Mouse (Mus musculus): ENCODE data around the gene Pdk4.
A peak's percentile ranks its signal among the peaks of the same experiment; 100 is the strongest.

The Pdk4 gene

DNA sequence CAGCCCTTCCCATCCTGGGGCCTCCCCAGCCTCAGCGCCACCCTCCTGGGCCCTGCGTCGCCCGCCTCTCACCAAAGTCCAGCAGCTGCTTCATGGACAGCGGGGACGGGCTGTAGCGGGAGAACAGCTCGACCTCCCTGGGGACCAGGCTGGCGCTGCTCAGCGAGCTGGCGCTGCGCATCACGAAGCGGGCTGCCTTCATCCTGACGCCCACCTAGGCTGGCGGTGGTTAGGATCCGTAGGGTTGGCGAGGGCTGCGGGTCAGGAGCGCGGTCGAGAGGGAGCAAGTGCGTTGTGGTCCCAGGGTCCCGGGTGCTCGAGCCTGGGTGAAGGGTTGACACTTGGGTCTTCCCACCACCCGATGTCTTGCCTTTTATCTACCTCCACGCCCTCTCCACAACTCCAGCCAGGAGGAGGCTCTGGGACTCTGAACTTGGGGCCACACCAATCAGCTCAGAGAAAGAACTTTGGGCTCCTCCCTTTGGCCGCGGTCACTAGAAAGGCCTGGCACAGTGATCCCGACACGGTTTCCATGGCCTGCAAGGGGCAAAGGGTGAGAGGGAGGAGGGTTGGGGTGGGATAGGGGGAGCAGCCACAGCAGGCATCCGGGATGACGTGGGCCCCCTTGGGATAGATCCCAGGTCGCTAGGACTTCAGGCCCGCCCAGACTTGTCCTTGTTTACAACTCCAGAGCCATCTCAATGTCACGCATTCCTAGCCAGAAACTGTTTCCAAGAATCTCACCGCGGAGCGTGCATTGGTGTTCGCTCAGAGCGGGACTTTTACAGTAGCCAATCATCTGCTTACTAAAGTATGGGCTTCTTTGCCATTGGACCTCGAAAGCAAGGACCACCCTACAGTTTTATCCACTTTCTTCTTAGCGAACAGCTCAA, at the start of gene Pdk4:
Gene Pdk4 (minus strand): TSS at position 349 of the 893 bp plus-strand sequence.
- peak; percentile 14 to 31 for DNase-seq

DNA sequence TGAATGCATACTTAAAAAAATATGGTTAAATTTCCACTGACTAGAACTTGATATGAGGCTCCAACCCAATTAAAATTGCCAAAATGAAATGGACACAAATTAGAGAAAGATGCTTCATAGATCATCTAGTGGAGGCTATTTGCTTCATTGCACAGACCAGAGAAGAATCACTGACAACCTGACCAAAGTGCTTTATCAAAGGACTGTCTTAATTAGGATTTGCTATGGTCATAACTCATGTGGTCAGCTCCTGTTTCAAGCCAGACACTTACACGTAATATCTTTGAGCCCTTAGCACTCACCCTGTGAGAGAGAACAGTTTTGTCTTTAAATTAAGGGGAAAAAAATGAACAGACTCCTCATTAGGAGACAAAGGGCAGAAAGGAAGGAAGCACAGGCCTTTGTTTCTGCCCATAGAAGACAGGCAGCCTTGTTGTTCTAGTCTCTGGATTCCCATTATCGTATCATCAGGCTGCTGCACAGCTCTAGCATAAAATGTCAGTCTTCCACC, 41.8 kb upstream of the Pdk4 start:
- DNase-seq: no peak

GRCm38 (mm10) chr6:5535754-5536153, 39.6 kb upstream of the Pdk4 start:
- no peak for DNase-seq

DNA sequence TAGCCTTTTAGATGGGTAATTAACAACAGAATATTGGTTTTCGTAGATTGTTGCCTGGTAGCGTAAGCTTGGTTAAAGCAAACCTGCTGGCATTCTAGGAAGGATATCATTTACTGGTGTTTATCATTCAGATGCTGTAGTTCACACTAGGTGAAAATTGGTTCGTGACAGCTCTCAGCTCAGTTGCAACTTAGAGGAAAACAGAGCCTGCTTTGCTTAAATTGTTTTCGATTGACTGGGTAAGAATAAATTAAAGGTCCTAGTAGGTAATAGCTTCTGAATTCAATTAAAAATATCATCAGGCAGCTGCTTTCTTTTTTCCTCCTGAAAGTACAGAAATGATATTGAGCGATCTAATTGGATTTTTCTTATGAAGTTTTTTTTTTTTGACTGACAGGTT, 21.0 kb upstream of the Pdk4 start:
- no peak for DNase-seq

DNA sequence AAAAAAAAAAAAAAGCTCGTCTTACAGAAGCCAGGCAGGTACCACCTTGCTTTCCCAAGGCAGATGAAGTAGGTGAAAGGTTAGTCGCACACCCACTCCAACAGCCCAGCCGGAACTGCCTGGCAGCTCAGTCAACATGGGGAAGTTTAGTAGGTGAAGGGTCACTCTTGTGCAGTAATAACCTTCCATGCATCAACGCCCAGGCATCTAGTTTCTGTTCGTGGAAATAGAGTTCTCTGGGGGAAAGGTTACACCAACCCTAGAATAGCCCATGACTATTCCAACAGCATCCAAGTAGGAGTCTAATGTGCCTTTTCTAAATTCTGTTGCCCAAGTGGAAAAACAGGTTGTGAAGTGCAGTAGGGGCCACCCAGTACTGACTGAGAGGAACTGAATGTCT, 13.6 kb upstream of the Pdk4 start:
- DNase-seq: peak; percentile 9

DNA sequence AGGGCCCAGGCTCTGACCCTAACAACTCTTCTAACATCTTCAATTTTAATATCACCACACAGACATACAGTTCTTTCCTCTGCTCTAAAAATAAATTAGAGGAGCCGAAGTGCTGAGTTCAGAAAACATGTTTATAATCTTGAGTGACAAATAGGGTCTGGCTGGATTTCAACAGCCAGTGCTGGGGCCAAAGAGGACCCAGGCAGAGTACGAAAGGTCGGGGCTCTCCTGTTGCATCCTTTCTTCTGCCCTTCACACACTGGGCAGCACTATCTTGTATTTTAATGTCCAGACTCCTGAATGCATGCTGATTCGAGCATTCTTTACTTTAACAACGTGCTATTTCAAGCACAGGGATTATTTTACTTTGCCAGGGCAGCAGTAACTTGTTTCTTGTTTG, 13.2 kb upstream of the Pdk4 start:
- DNase-seq: no peak

- DNase-seq: no peak
Measured at GRCm38 (mm10) chr6:5507821-5508220, 11.7 kb upstream of the Pdk4 start.

- DNase-seq: no peak
Measured at GRCm38 (mm10) chr6:5506271-5506670, 10.2 kb upstream of the Pdk4 start.

DNA sequence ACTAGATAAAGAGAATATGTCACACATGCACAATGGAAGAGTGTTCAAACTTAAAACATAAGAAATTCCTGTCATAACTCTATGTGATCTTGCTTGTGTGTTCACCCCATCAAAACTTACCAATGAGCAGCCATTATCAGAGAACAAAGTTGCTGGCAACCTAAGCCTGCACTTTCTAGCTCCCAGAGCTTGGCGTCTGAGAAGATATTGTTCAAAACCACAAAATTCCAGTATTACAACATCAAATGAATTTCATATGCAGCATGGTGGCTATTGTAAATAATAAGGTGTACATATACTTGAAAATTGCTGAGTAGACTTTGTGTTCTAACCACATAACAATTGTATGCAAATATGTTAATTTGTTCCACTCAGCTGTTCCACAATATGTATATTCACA, 6.7 kb upstream of the Pdk4 start:
- no peak for DNase-seq

DNA sequence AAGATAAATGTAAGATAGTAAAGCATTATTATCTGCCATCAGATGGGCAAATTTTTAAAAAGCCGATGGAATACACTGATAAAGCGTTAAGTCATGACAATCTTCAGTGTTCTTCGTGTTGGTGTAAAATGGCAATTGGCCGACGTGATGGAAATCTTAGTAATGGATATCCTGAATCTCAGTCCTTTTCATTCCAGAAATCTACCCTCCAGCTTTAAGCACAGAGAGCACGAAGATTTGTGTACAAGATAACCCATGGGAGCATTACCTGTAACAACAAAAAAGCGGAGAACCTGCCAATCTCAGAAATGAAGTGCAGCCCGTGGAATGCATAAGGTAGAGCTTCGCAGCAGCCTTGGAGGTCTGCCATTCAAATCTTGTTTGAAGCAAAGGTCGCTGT, 5.4 kb upstream of the Pdk4 start:
- DNase-seq: no peak

- DNase-seq: no peak
Measured at GRCm38 (mm10) chr6:5498740-5499139, 2.6 kb upstream of the Pdk4 start.

GRCm38 (mm10) chr6:5496854-5497235, 736 bp upstream of the Pdk4 start:
- no peak for DNase-seq

GRCm38 (mm10) chr6:5485028-5485427, 11.1 kb downstream of the Pdk4 start:
- DNase-seq: no peak

DNA sequence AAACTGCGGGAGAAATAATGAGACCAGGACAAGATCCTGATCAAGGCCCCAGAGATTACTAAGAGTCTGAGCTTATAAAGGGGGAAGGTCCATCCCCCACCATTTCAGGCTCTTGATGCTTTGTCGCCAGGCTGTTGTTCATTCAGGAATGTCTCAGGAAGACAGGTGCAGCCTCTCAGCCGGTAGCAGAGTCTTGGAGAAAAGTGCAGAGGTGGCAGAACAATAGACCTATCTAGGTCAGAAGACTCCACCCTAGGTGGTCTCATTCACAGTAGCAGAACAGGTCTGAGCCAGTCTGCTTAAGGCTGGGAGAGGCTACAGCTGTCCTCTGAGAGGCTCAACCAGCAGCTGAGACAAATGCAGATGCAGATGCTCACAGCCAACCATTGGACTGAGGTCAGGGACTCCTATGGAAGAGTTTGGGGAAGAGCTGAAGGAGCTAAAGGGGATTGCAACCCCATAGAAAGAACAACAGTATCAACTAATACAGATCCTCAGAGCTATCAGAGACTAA, 13.8 kb downstream of the Pdk4 start:
- DNase-seq: no peak

GRCm38 (mm10) chr6:5481066-5481465, 15.0 kb downstream of the Pdk4 start:
- no peak for DNase-seq

DNA sequence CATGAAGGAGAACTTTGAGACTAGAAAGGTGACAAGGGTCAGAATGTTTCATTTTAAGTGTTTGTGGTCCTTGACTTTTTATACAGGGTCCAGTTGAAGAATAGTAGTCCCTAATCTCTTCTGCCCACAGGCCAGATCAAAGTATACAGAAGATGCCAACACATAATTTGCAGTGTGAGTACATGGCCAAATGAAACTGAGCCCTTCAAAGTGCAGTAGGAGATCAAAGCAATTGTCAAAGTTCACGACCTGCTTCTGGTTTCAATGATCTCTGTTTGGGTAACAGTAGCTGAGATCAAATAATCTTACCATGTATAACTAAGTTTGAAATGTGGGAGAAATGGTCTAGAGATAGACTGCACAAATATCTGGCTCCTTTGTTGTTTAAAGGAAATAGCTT, 22.1 kb downstream of the Pdk4 start:
- no peak for DNase-seq

DNA sequence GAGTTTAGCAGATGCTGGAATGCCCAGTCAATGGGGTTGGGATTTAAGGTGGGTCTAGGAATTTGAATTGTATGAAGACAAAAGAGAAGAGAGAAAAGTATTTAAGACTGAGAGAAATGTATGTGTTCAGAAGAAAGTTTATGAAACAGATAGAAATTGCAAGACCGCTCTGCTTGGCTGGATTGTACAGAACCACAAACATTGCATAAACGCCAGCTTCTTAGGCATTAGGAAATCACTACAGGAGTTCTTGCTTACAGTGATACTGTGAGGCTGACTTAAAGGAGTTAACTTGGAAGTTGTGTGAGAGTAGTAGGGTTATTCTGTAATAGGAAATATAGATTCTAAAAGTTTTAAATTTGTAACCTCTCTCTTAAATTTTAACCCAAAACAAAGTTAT, 23.4 kb downstream of the Pdk4 start:
- DNase-seq: no peak

DNA sequence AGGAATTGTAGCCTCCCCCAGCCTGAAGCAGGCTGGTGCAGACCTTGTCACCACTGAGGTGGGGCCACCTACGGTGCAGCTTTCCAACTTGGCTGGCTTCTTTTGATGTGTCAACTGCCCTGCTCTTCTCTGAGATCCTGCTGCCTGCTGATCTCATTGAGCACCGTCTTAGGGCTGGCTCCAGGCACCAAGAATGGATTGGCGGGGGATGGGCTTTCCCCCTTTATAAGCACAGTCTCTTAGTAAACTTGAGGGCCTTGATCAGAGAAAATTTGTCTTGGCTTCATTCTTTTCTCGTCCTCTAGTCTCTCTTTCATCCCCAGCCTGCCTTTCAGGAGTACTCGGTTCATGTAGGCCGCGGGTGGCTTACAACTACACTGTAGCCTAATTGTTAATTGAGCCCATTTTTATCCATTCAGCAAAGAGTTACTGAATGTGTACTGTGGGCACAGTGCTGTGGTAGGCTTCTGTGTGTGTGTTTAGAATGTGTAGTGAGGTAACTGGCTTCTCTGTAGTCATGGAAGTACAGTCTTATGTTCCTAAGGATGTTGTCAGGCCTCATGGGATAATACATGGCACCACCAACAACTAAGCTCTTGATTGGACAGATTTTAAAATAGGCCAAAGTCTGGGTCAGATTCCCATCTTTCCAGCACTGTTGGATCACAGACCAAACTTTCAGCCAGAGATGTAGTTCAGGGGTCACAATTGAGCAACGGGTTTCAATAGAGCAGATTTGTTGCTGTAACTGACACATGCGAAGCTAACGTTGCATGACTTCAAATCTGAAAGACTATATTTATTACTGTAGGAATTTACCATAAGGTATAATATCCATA, 25.4 kb downstream of the Pdk4 start:
- DNase-seq: no peak

DNA sequence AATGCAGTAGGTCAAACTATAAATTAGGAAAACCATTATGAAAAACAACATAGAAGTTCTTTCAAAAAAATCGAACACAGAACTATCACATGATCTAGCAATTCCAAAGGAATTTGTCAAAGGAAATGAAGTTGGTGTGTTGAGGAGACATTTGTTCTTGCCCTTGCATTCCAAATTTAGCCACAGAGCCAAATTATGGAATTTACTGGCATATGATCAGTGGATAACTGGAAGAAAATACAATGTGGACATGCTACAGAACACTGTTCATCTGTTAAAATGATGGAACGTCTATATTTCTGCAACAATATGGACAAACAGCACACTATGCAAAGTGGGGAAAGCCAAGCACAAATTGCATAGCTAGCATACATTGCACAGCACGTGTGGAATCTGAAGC, 40.3 kb downstream of the Pdk4 start:
- no peak for DNase-seq

DNA sequence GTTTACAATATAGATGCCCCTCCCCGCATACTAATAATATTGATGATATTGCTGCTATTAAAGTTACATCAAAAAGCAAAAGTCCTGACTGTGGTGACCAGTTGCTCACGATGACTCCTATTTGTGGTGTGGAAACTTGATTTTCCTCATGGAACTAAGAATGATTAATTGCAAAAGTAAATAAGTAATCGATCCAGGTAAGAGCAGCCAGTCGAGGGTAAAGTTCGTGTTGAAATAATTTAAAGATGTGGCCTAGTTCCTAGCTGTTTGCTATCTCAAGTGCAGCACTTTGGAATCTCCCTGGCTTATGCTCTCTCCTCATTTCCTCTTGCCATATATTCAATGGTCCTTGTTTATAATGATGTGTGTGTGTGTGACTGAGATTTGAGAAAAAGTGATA, 46.2 kb downstream of the Pdk4 start:
- no peak for DNase-seq

DNA sequence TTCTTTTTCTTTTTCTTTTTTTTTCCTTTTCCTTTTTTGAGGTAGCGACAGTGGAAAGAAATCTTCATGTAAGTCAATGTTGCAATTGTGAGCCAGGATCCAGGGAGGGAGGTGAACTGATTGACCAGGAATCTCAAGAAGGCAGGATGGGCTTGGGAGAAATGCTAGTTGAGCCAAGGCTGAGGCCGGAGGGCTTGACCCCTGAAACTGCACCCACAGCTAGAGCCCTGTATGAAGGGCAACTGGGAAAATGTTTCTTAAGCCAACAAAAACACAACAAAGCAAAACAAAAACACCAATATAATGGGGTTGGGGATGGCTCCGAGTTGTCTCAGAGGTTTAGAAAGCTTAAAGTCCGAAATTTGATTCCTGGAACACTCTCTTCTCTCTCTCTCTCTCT, 47.7 kb downstream of the Pdk4 start:
- DNase-seq: no peak

- no peak for DNase-seq
Measured at GRCm38 (mm10) chr6:5447546-5447945, 48.6 kb downstream of the Pdk4 start.

- DNase-seq: no peak
Measured at GRCm38 (mm10) chr6:5447013-5447412, 49.1 kb downstream of the Pdk4 start.

All from spleen, adult 18-20 months (tissue).